Mouse (Mus musculus) yolk sac, embryonic 10.5 days (tissue): ENCODE data around the gene Mettl1.

Experiments
- DNase-seq: peaks from one replicate; pipeline ENCODE4 v3.0.0-alpha.2; 2017; ENCODE audit warnings: low spot score

The Mettl1 gene

GRCm38 (mm10) chr10:127041274-127041766, at the start of gene Mettl1, which contains the start of gene Eef1akmt3:
TSS of gene Mettl1 (plus strand) at chr10:127041414.
TSS of gene Eef1akmt3 (minus strand) at chr10:127041513.
- DNase-seq = no peak

GRCm38 (mm10) chr10:126991676-126992075, 49.5 kb upstream of the Mettl1 start:
- no peak for DNase-seq

- DNase-seq = no peak
These were observed 47.6 kb upstream of the Mettl1 start for GRCm38 (mm10) chr10:126993621-126994020.

GRCm38 (mm10) chr10:126997340-126998113, 43.7 kb upstream of the Mettl1 start:
- DNase-seq = no peak

- no peak for DNase-seq
These were observed 40.7 kb upstream of the Mettl1 start, which contains the start of gene Avil for GRCm38 (mm10) chr10:127000529-127000928. TSS of gene Avil (plus strand) at chr10:127000709.

- no peak for DNase-seq
These were observed 39.9 kb upstream of the Mettl1 start for GRCm38 (mm10) chr10:127001297-127001696.

- DNase-seq = no peak
These were observed 39.2 kb upstream of the Mettl1 start for GRCm38 (mm10) chr10:127002056-127002455.

- DNase-seq = no peak
These were observed 38.4 kb upstream of the Mettl1 start for GRCm38 (mm10) chr10:127002765-127003164.

- DNase-seq = no peak
These were observed 37.9 kb upstream of the Mettl1 start for GRCm38 (mm10) chr10:127003334-127003733.

- no peak for DNase-seq
These were observed 37.4 kb upstream of the Mettl1 start for GRCm38 (mm10) chr10:127003806-127004205.

- DNase-seq = no peak
These were observed 24.7 kb upstream of the Mettl1 start for GRCm38 (mm10) chr10:127016488-127016887.

- DNase-seq = no peak
These were observed 24.1 kb upstream of the Mettl1 start for GRCm38 (mm10) chr10:127017071-127017470.

GRCm38 (mm10) chr10:127018422-127018821, 22.8 kb upstream of the Mettl1 start:
- no peak for DNase-seq

GRCm38 (mm10) chr10:127030336-127031296, 10.6 kb upstream of the Mettl1 start, which contains the start of gene Tsfm:
TSS of gene Tsfm (minus strand) at chr10:127030840.
- peak; percentile 85 for DNase-seq

- peak; percentile 55 for DNase-seq
These were observed 7.9 kb upstream of the Mettl1 start for GRCm38 (mm10) chr10:127033301-127033741.

GRCm38 (mm10) chr10:127036273-127036672, 4.9 kb upstream of the Mettl1 start:
- DNase-seq = peak; percentile 45

GRCm38 (mm10) chr10:127037641-127038040, 3.6 kb upstream of the Mettl1 start:
- DNase-seq = no peak

GRCm38 (mm10) chr10:127040569-127041214, 522 bp upstream of the Mettl1 start:
- no peak for DNase-seq

- DNase-seq = peak; percentile 95
These were observed 642 bp downstream of the Mettl1 start for GRCm38 (mm10) chr10:127041774-127042338.

GRCm38 (mm10) chr10:127042468-127043115, 1.4 kb downstream of the Mettl1 start:
- peak; percentile 32 for DNase-seq

GRCm38 (mm10) chr10:127043187-127043586, 2.0 kb downstream of the Mettl1 start:
- peak; percentile 87 for DNase-seq
